Comparison of ENCODE assay signal across 9 mouse cellular contexts in the genomic region with DNA sequence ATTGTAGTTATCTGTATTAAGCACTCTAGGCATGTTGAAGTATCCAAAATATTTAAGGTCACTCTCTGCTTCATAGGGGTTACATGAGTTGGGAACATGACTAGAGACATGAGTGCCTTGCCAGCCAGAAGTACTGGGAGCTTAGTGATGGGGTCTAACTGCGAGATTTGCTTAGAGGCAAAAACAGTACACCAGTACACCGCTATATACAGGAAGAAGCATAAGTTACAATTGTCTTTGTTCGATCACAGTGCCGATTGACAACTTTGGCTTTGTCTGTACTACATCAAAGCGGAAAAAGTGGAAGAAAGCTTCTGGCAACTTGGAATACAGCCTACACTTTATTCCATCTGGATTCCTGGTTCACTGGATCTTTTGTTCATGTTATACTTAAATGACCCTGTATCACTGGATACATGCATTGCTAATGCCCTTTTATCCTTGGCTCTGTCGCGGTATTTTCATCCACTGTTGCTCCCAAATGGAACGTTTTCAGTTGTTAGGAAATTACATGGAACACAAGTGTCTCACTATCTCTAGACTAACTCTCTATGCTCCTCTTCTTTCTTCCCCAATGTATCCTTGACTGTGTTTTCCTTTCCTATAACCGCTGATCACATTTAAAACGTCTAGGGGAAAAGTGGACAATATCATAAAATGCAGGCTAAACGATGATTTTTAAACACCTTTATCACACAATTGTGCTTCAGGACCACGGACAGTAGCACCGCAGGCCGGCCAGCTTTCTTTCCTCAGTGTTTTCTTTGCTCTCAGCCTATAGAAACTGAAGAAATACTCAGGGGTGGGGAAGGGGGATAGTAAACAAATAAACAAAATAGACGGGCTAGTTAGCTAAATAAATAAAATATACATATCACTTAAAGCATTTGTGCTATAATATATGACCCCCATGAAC. TPM values are rescaled to one million over a fixed set of nuclear protein-coding genes. Genes with fewer than 3 reads are reported as not detected.
DNase-seq lines count a peak whose midpoint lies in the region; ATAC-seq and TF ChIP-seq lines count a peak whose summit lies in the region.
"Had no signal": no experiment of that assay in that cellular context is flagged by ENCODE, and none has a peak within 500 bp of the region (broad histone marks: within the 10 kb centered on the region; RNA-seq: fewer than 3 reads in every experiment).

No protein-coding gene starts in this region.

- H3K36me3 ChIP-seq in E14TG2a.4 (ENCODE audit: insufficient read depth, low read length): no peaks in the 10 kb centered on the region
- H3K36me3 ChIP-seq in forebrain, embryonic 11.5 days (ENCODE audit: control insufficient read depth, insufficient read depth, low read length): no peaks in the 10 kb centered on the region
- H3K36me3 ChIP-seq in limb, embryonic 15.5 days: no peaks in the 10 kb centered on the region
- no peaks in the 10 kb centered on the region for H3K36me3 ChIP-seq in kidney, adult 2 months (ENCODE audit: control insufficient read depth, insufficient read depth, low read length)

- no peak for TF ChIP-seq POLR2A in cerebellum, adult 2 months (IDR thresholded peaks at IDR 0.05; ENCODE audit: borderline replicate concordance, insufficient read depth, low read length)
- TF ChIP-seq POLR2A in kidney, adult 2 months (IDR thresholded peaks at IDR 0.05; ENCODE audit: low read depth, low read length): no peak

- H3K4me3 ChIP-seq in cerebellum, adult 2 months (replicated peaks; ENCODE audit: insufficient read depth, low read depth, low read length): peak overlapping the region; percentile 77
- H3K4me3 ChIP-seq in E14TG2a.4 (replicated peaks; ENCODE audit: low read length): peak overlapping the region; percentile 80
- H3K4me3 ChIP-seq in forebrain, embryonic 11.5 days (ENCODE audit: low read depth, low read length): peak overlapping the region; percentile 60
- H3K4me3 ChIP-seq in limb, embryonic 15.5 days: peak overlapping the region; percentile 46; the same call in 1 of the 2 replicates
- H3K4me3 ChIP-seq in kidney, adult 2 months (ENCODE audit: insufficient read depth, low read depth, low read length): no peak overlapping the region

- no peaks in the 10 kb centered on the region; the same call in 1 of the 2 replicates for H3K27me3 ChIP-seq in cerebellum, adult 2 months (ENCODE audit: control insufficient read depth, insufficient read depth, low read length)
- H3K27me3 ChIP-seq in E14TG2a.4 (ENCODE audit: insufficient read depth, low read length): peaks cover 24% of the 10 kb centered on the region
- H3K27me3 ChIP-seq in forebrain, embryonic 11.5 days (ENCODE audit: control insufficient read depth, insufficient read depth, low read length): no peaks in the 10 kb centered on the region
- H3K27me3 ChIP-seq in limb, embryonic 15.5 days: 0 out of 2 replicates have a peak, but pooled peaks cover 9% of the 10 kb centered on the region
- no peaks in the 10 kb centered on the region for H3K27me3 ChIP-seq in kidney, adult 2 months (replicated peaks; ENCODE audit: control insufficient read depth, insufficient read depth, low read length)

- no peak for TF ChIP-seq CTCF in cerebellum, adult 2 months (IDR thresholded peaks at IDR 0.05; ENCODE audit: borderline replicate concordance, insufficient read depth, low read depth, low read length)
- TF ChIP-seq CTCF in E14TG2a.4 (conservative IDR thresholded peaks at IDR 0.05; ENCODE audit: low read length): no peak
- TF ChIP-seq CTCF in kidney, adult 2 months (conservative IDR thresholded peaks at IDR 0.05; ENCODE audit: insufficient read depth, insufficient read length, low read depth, low read length): no peak

- H3K9ac ChIP-seq in forebrain, embryonic 11.5 days (ENCODE audit: low read length): no peak overlapping the region; the same call in 1 of the 2 replicates
- H3K9ac ChIP-seq in limb, embryonic 15.5 days: no peak overlapping the region

- no peaks in the 10 kb centered on the region for H3K9me3 ChIP-seq in E14TG2a.4 (ENCODE audit: low read length)
- no peaks in the 10 kb centered on the region for H3K9me3 ChIP-seq in forebrain, embryonic 11.5 days (ENCODE audit: control insufficient read depth, low read length)
- H3K9me3 ChIP-seq in limb, embryonic 15.5 days: no peaks in the 10 kb centered on the region

- peaks cover 2% of the 10 kb centered on the region; the same call in 1 of the 2 replicates for H3K4me1 ChIP-seq in cerebellum, adult 2 months (ENCODE audit: control insufficient read depth, insufficient read depth, low read length)
- peaks cover 13% of the 10 kb centered on the region; the same call in 1 of the 2 replicates for H3K4me1 ChIP-seq in E14TG2a.4 (replicated peaks; ENCODE audit: low read depth, low read length)
- H3K4me1 ChIP-seq in forebrain, embryonic 11.5 days (replicated peaks; ENCODE audit: control insufficient read depth, insufficient read depth, low read length): peaks cover 2% of the 10 kb centered on the region; the same call in 1 of the 2 replicates
- H3K4me1 ChIP-seq in limb, embryonic 15.5 days: peaks cover 11% of the 10 kb centered on the region
- H3K4me1 ChIP-seq in kidney, adult 2 months (ENCODE audit: control insufficient read depth, insufficient read depth, low read length): no peaks in the 10 kb centered on the region

- H3K4me2 ChIP-seq in forebrain, embryonic 11.5 days (ENCODE audit: low read depth, low read length, severe bottlenecking): peak overlapping the region; percentile 50
- H3K4me2 ChIP-seq in limb, embryonic 15.5 days: peak overlapping the region; percentile 92; the same call in 1 of the 2 replicates

- ATAC-seq in forebrain, embryonic 11.5 days (replicated peaks; ENCODE audit: low FRiP score): no peak
- no peak for ATAC-seq in limb, embryonic 15.5 days (ENCODE audit: insufficient number of reproducible peaks, low FRiP score, low TSS enrichment, low read depth)

- WGBS in cerebellum, adult 2 months: 29% methylated on average over 15 of the region's 15 CpGs
- WGBS in forebrain, embryonic 11.5 days: 9% methylated on average over 15 of the region's 15 CpGs
- WGBS in limb, embryonic 15.5 days: 13% methylated on average over 15 of the region's 15 CpGs
- 16% methylated on average over 15 of the region's 15 CpGs for WGBS in kidney, adult 2 months

- no peak for DNase-seq in cerebellum, adult 2 months
- no peak for DNase-seq in cerebellum, postnatal 14 days
- peak; percentile 61 for DNase-seq in forebrain, embryonic 11.5 days (ENCODE audit: low spot score)
- no peak for DNase-seq in thymus, postnatal 36 days
- DNase-seq in kidney, adult 2 months: no peak
- DNase-seq in cerebellum, adult 8-10 months: no peak

- H3K27ac ChIP-seq in cerebellum, adult 2 months (ENCODE audit: insufficient read depth, low read length): no peak overlapping the region
- no peak overlapping the region for H3K27ac ChIP-seq in forebrain, embryonic 11.5 days (ENCODE audit: low read depth, low read length)
- H3K27ac ChIP-seq in limb, embryonic 15.5 days: no peak overlapping the region
- no peak overlapping the region for H3K27ac ChIP-seq in kidney, adult 2 months (ENCODE audit: insufficient read depth, low read depth, low read length)

RNA-seq across cellular contexts. Expression of gene Ctnna2, which starts 0.9 kb away (rescaled TPM):
- polyA plus RNA-seq in cerebellum, adult 2 months (2012; rRNA removed): 48.0 and 49.2 TPM in 2 replicates
- 38.5 and 45.5 TPM in 2 replicates for polyA plus RNA-seq in forebrain, embryonic 11.5 days (2014; fragmentation: Nextera tagmentation; extraction: Ambion mirVana)
- polyA plus RNA-seq in limb, embryonic 15.5 days (2015; fragmentation: Nextera tagmentation; extraction: Ambion mirVana): 0.76 and 1.2 TPM in 2 replicates
- polyA plus RNA-seq in kidney, adult 2 months (2012; rRNA removed): 0.33 and 0.80 TPM in 2 replicates
- polyA plus RNA-seq: C2C12 had no signal

Comparison
In these comparisons a context has a peak if more than half of its experiments do, and no peak if none do; other contexts are left out.
1. RNA of gene Ctnna2, which starts 0.9 kb away (polyA plus RNA-seq): 48.0 to 49.2 TPM in cerebellum, adult 2 months and 38.5 to 45.5 TPM in forebrain, embryonic 11.5 days; 0.76 to 1.2 TPM in limb, embryonic 15.5 days and 0.33 to 0.80 TPM in kidney, adult 2 months; every median in the first group is over 10 times any median in the second.